Mouse (Mus musculus) hindbrain, embryonic 10.5 days (tissue): ENCODE data around the gene Olfr461. TPM values are rescaled to one million over a fixed set of nuclear protein-coding genes. Genes with fewer than 3 reads are reported as not detected.

Experiments
- polyA plus RNA-seq: library from polyadenylated mRNA; unstranded; fragments of >200 nt; fragmentation: Nextera tagmentation; extraction: Ambion mirVana; gene quantifications from 2 replicates; pipeline ENCODE4 v1.2.1, GENCODE M21; 2016

The Olfr461 gene
- polyA plus RNA-seq, 1 experiment from 2014 or later: 0.18 TPM

Other genes with a start within 250 kb of the Olfr461 start
- gene Agk, start 229.9 kb downstream of the Olfr461 start, polyA plus RNA-seq: 41.9 and 44.8 TPM in 2 replicates
- gene E330009J07Rik, start 118.9 kb downstream of the Olfr461 start, polyA plus RNA-seq: 10.1 and 12.4 TPM in 2 replicates
- 0.21 TPM in 1 of 2 replicates, not detected in the other for gene Wee2, start 116.0 kb downstream of the Olfr461 start, polyA plus RNA-seq
- 175 and 200 TPM in 2 replicates for gene Ssbp1, start 83.7 kb downstream of the Olfr461 start, polyA plus RNA-seq
- gene Tas2r137, start 63.8 kb downstream of the Olfr461 start, polyA plus RNA-seq: not detected in 2 replicates
- 0.30 TPM in 1 of 2 replicates, not detected in the other for gene Tas2r108, start 61.5 kb downstream of the Olfr461 start, polyA plus RNA-seq
- not detected in 2 replicates for gene Prss37, start 35.5 kb downstream of the Olfr461 start, polyA plus RNA-seq
- gene Olfr460, start 14.4 kb upstream of the Olfr461 start, polyA plus RNA-seq: not detected in 2 replicates
- 0.34 and 0.76 TPM in 2 replicates for gene Clec5a, start 30.8 kb upstream of the Olfr461 start, polyA plus RNA-seq
- gene Tas2r138, start 58.3 kb upstream of the Olfr461 start, polyA plus RNA-seq: not detected in 2 replicates
- gene Mgam, start 73.8 kb upstream of the Olfr461 start, polyA plus RNA-seq: not detected in 2 replicates